Mouse (Mus musculus) T-helper 1 cell (primary cell): ENCODE measurements around the gene Tiam1.

Experiments used
- in situ Hi-C: fragments of 300-600 bp; cut with MboI, MseI; formaldehyde crosslinking; loops from one replicate; pipeline ENCODE4 v1.15.1; 2025; ENCODE audit warnings: high pct_unique_total_duplicates

The Tiam1 gene

GRCm38 (mm10) chr16:89738963-89739362, 404.6 kb downstream of the Tiam1 start:
- in situ Hi-C loops, result no loop called here
